Mouse (Mus musculus): ENCODE measurements around the gene Ripor1. TPM values are rescaled to one million over a fixed set of nuclear protein-coding genes. Genes with fewer than 3 reads are reported as not detected.
"Not testable (repeated sequence)": the region's sequence is repeated elsewhere in the genome, so short reads cannot be mapped to it uniquely, and the experiment has no call there.

Gene Ripor1
- 10.5 and 12.9 TPM in 2 replicates for polyA plus RNA-seq (2014; fragmentation: Nextera tagmentation; extraction: Ambion mirVana)

GRCm38 (mm10) chr8:105604804-105605381, at the start of gene Ripor1:
Gene Ripor1, plus strand, starts transcription at chr8:105605255.
- DNase-seq (ENCODE audit: low spot score, missing footprints) = peak; percentile 99
- no peaks in the 10 kb centered on the region for H3K36me3 ChIP-seq (ENCODE audit: control insufficient read depth, insufficient read depth, low read length)

GRCm38 (mm10) chr8:105562863-105563262, 42.2 kb upstream of the Ripor1 start:
- DNase-seq (ENCODE audit: low spot score, missing footprints) (no peak), ATAC-seq (ENCODE audit: low FRiP score) (no peak)
- Histone ChIP-seq H3K36me3 (ENCODE audit: control insufficient read depth, insufficient read depth, low read length) (no peaks in the 10 kb centered on the region), H3K27ac (ENCODE audit: low read depth, low read length) (no peak overlapping the region), H3K4me3 (ENCODE audit: low read depth, low read length) (no peak overlapping the region), H3K27me3 (ENCODE audit: control insufficient read depth, insufficient read depth, low read length) (no peaks in the 10 kb centered on the region), H3K4me1 (ENCODE audit: control insufficient read depth, insufficient read depth, low read length) (peaks cover 6% of the 10 kb centered on the region), H3K4me2 (no peak overlapping the region), H3K9me3 (ENCODE audit: control insufficient read depth, low read length) (no peaks in the 10 kb centered on the region), H3K9ac (ENCODE audit: low read length) (no peak overlapping the region)
- WGBS = 92% methylated on average over 3 of the region's 3 CpGs

More at GRCm38 (mm10) chr8:105604804-105605381, at the start of gene Ripor1:
- peak; percentile 82 for ATAC-seq (ENCODE audit: low FRiP score)
- Histone ChIP-seq H3K27ac (ENCODE audit: low read depth, low read length) (peak within 1 kb of the TSS; percentile 69), H3K9me3 (ENCODE audit: control insufficient read depth, low read length) (no peaks in the 10 kb centered on the region), H3K27me3 (ENCODE audit: control insufficient read depth, insufficient read depth, low read length) (0 out of 2 replicates have a peak, but pooled peaks cover 2% of the 10 kb centered on the region), H3K9ac (ENCODE audit: low read length) (peak within 1 kb of the TSS; percentile 87), H3K4me2 (peak within 1 kb of the TSS; percentile 88), H3K4me3 (ENCODE audit: low read depth, low read length) (peak within 1 kb of the TSS; percentile 77), H3K4me1 (ENCODE audit: control insufficient read depth, insufficient read depth, low read length) (peaks cover 11% of the 10 kb centered on the region)
- WGBS = under 1% methylated on average over 35 of the region's 42 CpGs

- WGBS = 96% methylated on average over 1 of the region's 1 CpGs
- no peak overlapping the region for H3K4me2 ChIP-seq
Observed at GRCm38 (mm10) chr8:105563871-105564270, 41.2 kb upstream of the Ripor1 start.

GRCm38 (mm10) chr8:105564573-105565229, 40.4 kb upstream of the Ripor1 start:
- WGBS = 82% methylated on average over 9 of the region's 9 CpGs
- H3K27ac ChIP-seq (ENCODE audit: low read depth, low read length); H3K4me1 ChIP-seq (ENCODE audit: control insufficient read depth, insufficient read depth, low read length); H3K27me3 ChIP-seq (ENCODE audit: control insufficient read depth, insufficient read depth, low read length); H3K9me3 ChIP-seq (ENCODE audit: control insufficient read depth, low read length); DNase-seq (ENCODE audit: low spot score, missing footprints); ATAC-seq (ENCODE audit: low FRiP score); H3K36me3 ChIP-seq (ENCODE audit: control insufficient read depth, insufficient read depth, low read length): not testable (repeated sequence)
- Histone ChIP-seq H3K9ac (ENCODE audit: low read length) (peak overlapping the region; percentile 84; the same call in 1 of the 2 replicates), H3K4me2 (peak overlapping the region; percentile 93), H3K4me3 (ENCODE audit: low read depth, low read length) (peak overlapping the region; percentile 80)

More at GRCm38 (mm10) chr8:105563871-105564270, 41.2 kb upstream of the Ripor1 start:
- no peak overlapping the region for H3K4me3 ChIP-seq (ENCODE audit: low read depth, low read length)
- H3K4me1 ChIP-seq (ENCODE audit: control insufficient read depth, insufficient read depth, low read length) = peaks cover 6% of the 10 kb centered on the region
- H3K9me3 ChIP-seq (ENCODE audit: control insufficient read depth, low read length) = no peaks in the 10 kb centered on the region
- no peaks in the 10 kb centered on the region for H3K27me3 ChIP-seq (ENCODE audit: control insufficient read depth, insufficient read depth, low read length)
- H3K36me3 ChIP-seq (ENCODE audit: control insufficient read depth, insufficient read depth, low read length) = no peaks in the 10 kb centered on the region
- ATAC-seq (ENCODE audit: low FRiP score) (no peak), DNase-seq (ENCODE audit: low spot score, missing footprints) (no peak)
- no peak overlapping the region for H3K9ac ChIP-seq (ENCODE audit: low read length)
- no peak overlapping the region for H3K27ac ChIP-seq (ENCODE audit: low read depth, low read length)

GRCm38 (mm10) chr8:105565401-105565881, 39.6 kb upstream of the Ripor1 start:
- DNase-seq (ENCODE audit: low spot score, missing footprints) = peak; percentile 88
- no peaks in the 10 kb centered on the region for H3K27me3 ChIP-seq (ENCODE audit: control insufficient read depth, insufficient read depth, low read length)
- peak overlapping the region; percentile 46; the same call in 1 of the 2 replicates for H3K27ac ChIP-seq (ENCODE audit: low read depth, low read length)
- under 1% methylated on average over 31 of the region's 31 CpGs for WGBS
- H3K9ac ChIP-seq (ENCODE audit: low read length) = peak overlapping the region; percentile 84
- peak overlapping the region; percentile 80 for H3K4me3 ChIP-seq (ENCODE audit: low read depth, low read length)
- H3K9me3 ChIP-seq (ENCODE audit: control insufficient read depth, low read length) = no peaks in the 10 kb centered on the region
- peak overlapping the region; percentile 93 for H3K4me2 ChIP-seq
- peaks cover 6% of the 10 kb centered on the region for H3K4me1 ChIP-seq (ENCODE audit: control insufficient read depth, insufficient read depth, low read length)
- ATAC-seq (ENCODE audit: low FRiP score) = peak; percentile 83
- no peaks in the 10 kb centered on the region for H3K36me3 ChIP-seq (ENCODE audit: control insufficient read depth, insufficient read depth, low read length)

- Histone ChIP-seq H3K4me2 (peak within 1 kb of the TSS; percentile 93), H3K27me3 (ENCODE audit: control insufficient read depth, insufficient read depth, low read length) (no peaks in the 10 kb centered on the region), H3K9me3 (ENCODE audit: control insufficient read depth, low read length) (no peaks in the 10 kb centered on the region), H3K9ac (ENCODE audit: low read length) (peak within 1 kb of the TSS; percentile 84), H3K27ac (ENCODE audit: low read depth, low read length) (peak within 1 kb of the TSS; percentile 46; the same call in 1 of the 2 replicates), H3K4me1 (ENCODE audit: control insufficient read depth, insufficient read depth, low read length) (peaks cover 6% of the 10 kb centered on the region), H3K36me3 (ENCODE audit: control insufficient read depth, insufficient read depth, low read length) (no peaks in the 10 kb centered on the region), H3K4me3 (ENCODE audit: low read depth, low read length) (peak within 1 kb of the TSS; percentile 80)
- ATAC-seq (ENCODE audit: low FRiP score) = peak; percentile 99
- WGBS = 4% methylated on average over 53 of the region's 53 CpGs
- DNase-seq (ENCODE audit: low spot score, missing footprints) = peak; percentile 99
Observed at GRCm38 (mm10) chr8:105565952-105566702, 38.9 kb upstream of the Ripor1 start, which contains the start of gene Atp6v0d1. Gene Atp6v0d1, minus strand, starts transcription at chr8:105566047.

GRCm38 (mm10) chr8:105566703-105567595, 38.1 kb upstream of the Ripor1 start:
- H3K36me3 ChIP-seq (ENCODE audit: control insufficient read depth, insufficient read depth, low read length) = no peaks in the 10 kb centered on the region
- no peaks in the 10 kb centered on the region for H3K9me3 ChIP-seq (ENCODE audit: control insufficient read depth, low read length)
- peaks cover 6% of the 10 kb centered on the region for H3K4me1 ChIP-seq (ENCODE audit: control insufficient read depth, insufficient read depth, low read length)
- peak overlapping the region; percentile 80 for H3K4me3 ChIP-seq (ENCODE audit: low read depth, low read length)
- H3K27ac ChIP-seq (ENCODE audit: low read depth, low read length) = no peak overlapping the region
- WGBS = 26% methylated on average over 27 of the region's 27 CpGs
- peak overlapping the region; percentile 64 for H3K9ac ChIP-seq (ENCODE audit: low read length)
- H3K4me2 ChIP-seq = peak overlapping the region; percentile 50
- no peaks in the 10 kb centered on the region for H3K27me3 ChIP-seq (ENCODE audit: control insufficient read depth, insufficient read depth, low read length)
- DNase-seq (ENCODE audit: low spot score, missing footprints) (peak; percentile 87), ATAC-seq (ENCODE audit: low FRiP score) (no peak)

- Histone ChIP-seq H3K4me1 (ENCODE audit: control insufficient read depth, insufficient read depth, low read length) (peaks cover 1% of the 10 kb centered on the region), H3K36me3 (ENCODE audit: control insufficient read depth, insufficient read depth, low read length) (no peaks in the 10 kb centered on the region), H3K9ac (ENCODE audit: low read length) (no peak overlapping the region), H3K4me2 (no peak overlapping the region), H3K27ac (ENCODE audit: low read depth, low read length) (no peak overlapping the region), H3K4me3 (ENCODE audit: low read depth, low read length) (no peak overlapping the region), H3K9me3 (ENCODE audit: control insufficient read depth, low read length) (no peaks in the 10 kb centered on the region), H3K27me3 (ENCODE audit: control insufficient read depth, insufficient read depth, low read length) (no peaks in the 10 kb centered on the region)
- DNase-seq (ENCODE audit: low spot score, missing footprints) (no peak), ATAC-seq (ENCODE audit: low FRiP score) (no peak)
- 89% methylated on average over 9 of the region's 9 CpGs for WGBS
Observed at GRCm38 (mm10) chr8:105571810-105572209, 33.2 kb upstream of the Ripor1 start.

Data from midbrain, embryonic 11.5 days (tissue).